Mouse (Mus musculus): ENCODE measurements at regions not wholly inside any gene's neighbourhood (a gene's known extent, or its start where the extent isn't known, plus 50 kb on each side); places are given as distances from the start of the nearest gene placed in this dataset.

DNA sequence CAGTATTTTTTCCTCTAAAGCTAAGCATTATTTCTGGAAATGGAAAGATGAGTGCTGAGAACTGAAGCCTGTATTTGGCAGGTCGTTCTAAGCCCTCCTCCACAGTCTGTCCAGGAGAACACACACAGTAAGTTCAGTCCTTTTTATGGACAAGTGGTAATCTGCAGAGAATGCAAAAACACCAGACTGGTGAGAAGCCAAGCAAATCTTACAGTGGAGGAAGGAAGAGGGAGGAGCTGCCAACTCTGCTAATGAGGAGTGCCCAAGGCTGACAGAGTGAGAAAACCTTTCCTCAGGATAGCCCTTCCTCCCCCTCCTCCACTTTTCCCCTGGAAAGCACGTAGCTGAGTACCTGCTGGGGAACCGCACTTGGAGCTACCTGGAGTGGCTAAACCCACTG lies 899.8 kb downstream of the 5730522E02Rik start:
- WGBS, result 43% methylated on average over 3 of the region's 3 CpGs
- Histone ChIP-seq H3K4me1 (replicated peaks; ENCODE audit: control insufficient read depth, insufficient read depth, low read length) (peaks cover 20% of the 10 kb centered on the region), H3K36me3 (ENCODE audit: control insufficient read depth, insufficient read depth) (no peaks in the 10 kb centered on the region), H3K4me2 (ENCODE audit: low read length) (no peak overlapping the region), H3K9ac (replicated peaks; ENCODE audit: low read depth, low read length) (no peak overlapping the region), H3K4me3 (replicated peaks; ENCODE audit: low read length) (no peak overlapping the region), H3K9me3 (ENCODE audit: control insufficient read depth, low read length) (no peaks in the 10 kb centered on the region), H3K27me3 (replicated peaks; ENCODE audit: control insufficient read depth, insufficient read depth, low read length) (no peaks in the 10 kb centered on the region), H3K27ac (ENCODE audit: low read length) (no peak overlapping the region)
- ATAC-seq, result peak; percentile 69

DNA sequence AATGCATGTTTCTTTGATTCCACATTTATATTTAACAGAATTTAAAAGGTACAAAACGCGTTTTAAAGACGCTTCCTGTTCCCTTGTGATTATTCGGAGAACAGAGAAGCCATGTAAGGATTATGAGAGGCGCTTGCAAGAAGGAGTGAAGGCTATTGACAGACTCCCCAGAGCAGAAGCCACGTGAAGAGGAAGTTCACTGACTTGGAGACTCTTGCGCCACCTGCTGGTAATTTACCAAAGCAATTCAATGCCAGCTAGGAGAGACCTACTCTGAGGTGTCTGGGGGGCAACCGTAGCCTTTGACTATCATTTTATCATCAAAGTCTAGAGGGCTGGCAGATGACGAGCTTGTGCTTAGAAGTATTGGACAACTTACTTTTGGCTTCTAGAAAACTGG lies 909.4 kb downstream of the 5730522E02Rik start:
- H3K27me3 ChIP-seq (replicated peaks; ENCODE audit: control insufficient read depth, insufficient read depth, low read length), result no peaks in the 10 kb centered on the region
- 23% methylated on average over 9 of the region's 9 CpGs for WGBS
- peak; percentile 68 for ATAC-seq
- H3K27ac ChIP-seq (ENCODE audit: low read length), result no peak overlapping the region
- no peak overlapping the region for H3K4me3 ChIP-seq (replicated peaks; ENCODE audit: low read length)
- H3K4me2 ChIP-seq (ENCODE audit: low read length), result no peak overlapping the region
- H3K4me1 ChIP-seq (replicated peaks; ENCODE audit: control insufficient read depth, insufficient read depth, low read length), result no peaks in the 10 kb centered on the region
- no peaks in the 10 kb centered on the region for H3K36me3 ChIP-seq (ENCODE audit: control insufficient read depth, insufficient read depth)
- H3K9ac ChIP-seq (replicated peaks; ENCODE audit: low read depth, low read length), result no peak overlapping the region
- H3K9me3 ChIP-seq (ENCODE audit: control insufficient read depth, low read length), result no peaks in the 10 kb centered on the region

DNA sequence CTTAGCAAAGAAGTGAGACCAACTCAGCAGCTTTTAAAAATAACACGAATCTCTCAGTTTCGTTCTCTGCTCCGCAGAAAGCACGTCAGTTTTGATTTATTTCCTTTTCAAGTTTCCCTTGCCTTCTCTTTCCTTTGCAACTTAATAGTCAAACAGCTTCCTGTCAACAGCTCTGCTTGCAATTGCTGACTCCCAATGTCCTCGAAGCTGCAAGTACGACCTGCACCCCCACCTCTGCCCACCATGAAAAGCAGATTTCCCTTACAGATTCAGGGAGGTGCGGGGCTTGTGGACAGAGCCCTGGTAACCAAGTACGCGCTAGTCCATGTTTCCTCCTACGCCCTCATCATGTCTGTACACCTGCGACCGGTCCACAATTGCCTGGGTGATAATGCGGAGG lies 922.2 kb downstream of the 5730522E02Rik start:
- Histone ChIP-seq H3K4me2 (ENCODE audit: low read length) (0 out of 2 replicates have a peak overlapping the region, but pooled peaks have one; percentile 11), H3K4me1 (replicated peaks; ENCODE audit: control insufficient read depth, insufficient read depth, low read length) (peaks cover 7% of the 10 kb centered on the region)
- 78% methylated on average over 13 of the region's 13 CpGs for WGBS

DNA sequence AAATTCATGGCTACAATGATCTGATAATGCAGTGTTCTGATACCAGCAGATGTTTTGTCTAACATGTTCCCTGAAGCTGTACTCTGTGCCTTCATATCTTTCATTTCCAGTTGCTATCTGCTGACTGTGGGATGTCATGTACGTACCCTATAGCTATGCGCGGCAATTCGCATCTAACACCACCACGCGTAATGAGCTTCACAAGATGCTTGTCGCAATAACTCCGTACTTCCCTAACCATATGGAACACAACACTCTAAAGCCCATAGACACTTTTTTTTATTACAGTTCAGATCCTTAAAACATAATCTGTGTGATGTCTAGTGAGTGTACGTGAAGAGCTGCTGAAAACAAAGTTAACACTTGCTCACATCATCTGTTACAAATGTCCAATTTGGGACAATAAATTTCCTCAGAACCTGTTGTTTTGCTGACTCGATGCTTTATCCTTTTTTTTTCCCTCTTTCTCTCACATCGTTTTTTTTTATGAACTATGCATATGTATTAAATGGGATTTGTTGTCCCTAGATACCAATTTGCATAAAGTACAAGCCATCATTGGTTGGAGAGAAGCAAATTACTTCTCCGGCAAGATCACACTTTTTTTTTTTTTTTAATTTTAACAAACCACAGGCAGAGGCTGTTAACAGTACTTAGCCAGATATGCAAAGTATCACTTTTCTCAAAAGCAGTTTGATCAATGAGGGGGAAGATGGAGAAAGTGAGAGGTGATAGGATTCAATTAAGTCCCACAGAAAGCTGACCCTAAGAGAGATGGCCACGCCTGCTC lies 922.9 kb downstream of the 5730522E02Rik start:
- no peak overlapping the region for H3K9ac ChIP-seq (replicated peaks; ENCODE audit: low read depth, low read length)
- no peaks in the 10 kb centered on the region for H3K27me3 ChIP-seq (replicated peaks; ENCODE audit: control insufficient read depth, insufficient read depth, low read length)
- H3K9me3 ChIP-seq (ENCODE audit: control insufficient read depth, low read length), result no peaks in the 10 kb centered on the region
- 61% methylated on average over 13 of the region's 13 CpGs for WGBS
- peak; percentile 88 for ATAC-seq
- H3K27ac ChIP-seq (ENCODE audit: low read length), result peak overlapping the region; percentile 0; the same call in 1 of the 2 replicates
- H3K4me1 ChIP-seq (replicated peaks; ENCODE audit: control insufficient read depth, insufficient read depth, low read length), result peaks cover 7% of the 10 kb centered on the region
- no peaks in the 10 kb centered on the region for H3K36me3 ChIP-seq (ENCODE audit: control insufficient read depth, insufficient read depth)
- H3K4me3 ChIP-seq (replicated peaks; ENCODE audit: low read length), result no peak overlapping the region
- H3K4me2 ChIP-seq (ENCODE audit: low read length), result 0 out of 2 replicates have a peak overlapping the region, but pooled peaks have one; percentile 3

More for the DNA sequence above, 922.2 kb downstream of the 5730522E02Rik start:
- H3K9me3 ChIP-seq (ENCODE audit: control insufficient read depth, low read length), result no peaks in the 10 kb centered on the region
- no peaks in the 10 kb centered on the region for H3K27me3 ChIP-seq (replicated peaks; ENCODE audit: control insufficient read depth, insufficient read depth, low read length)
- H3K36me3 ChIP-seq (ENCODE audit: control insufficient read depth, insufficient read depth), result no peaks in the 10 kb centered on the region
- no peak overlapping the region for H3K4me3 ChIP-seq (replicated peaks; ENCODE audit: low read length)
- no peak for ATAC-seq
- H3K27ac ChIP-seq (ENCODE audit: low read length), result peak overlapping the region; percentile 0; the same call in 1 of the 2 replicates
- no peak overlapping the region for H3K9ac ChIP-seq (replicated peaks; ENCODE audit: low read depth, low read length)

DNA sequence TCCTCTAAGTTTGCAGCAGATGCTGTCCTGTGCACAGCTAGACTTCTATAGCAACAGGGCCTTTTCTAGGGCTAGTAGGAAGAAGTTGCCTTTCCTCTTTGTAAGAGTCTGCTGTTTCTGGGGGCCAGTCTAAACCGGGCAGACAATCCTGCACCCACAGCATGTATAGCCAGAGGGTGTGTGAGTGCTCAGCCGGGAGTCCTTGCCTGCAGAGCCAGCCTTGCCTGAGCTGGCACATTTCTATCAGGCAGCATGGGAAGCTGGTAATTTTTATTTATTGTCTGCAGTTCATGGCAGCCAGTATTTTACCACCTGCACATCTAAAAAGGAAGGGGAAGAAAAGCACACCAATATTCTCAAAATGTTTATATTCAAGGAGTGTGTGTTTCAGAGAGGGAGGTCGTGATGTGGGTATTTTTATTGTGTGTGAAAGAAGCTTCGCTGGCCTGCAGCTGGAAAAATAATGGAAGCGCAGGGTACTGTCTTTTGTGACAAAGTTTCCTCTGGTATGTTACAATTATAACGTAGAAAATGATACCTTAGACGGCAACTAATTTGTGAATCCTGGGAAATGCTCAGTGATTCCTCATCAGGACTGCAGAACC lies 940.5 kb downstream of the 5730522E02Rik start:
- 0 out of 2 replicates have a peak overlapping the region, but pooled peaks have one; percentile 1 for H3K27ac ChIP-seq (ENCODE audit: low read length)
- peaks cover 4% of the 10 kb centered on the region for H3K9me3 ChIP-seq (ENCODE audit: control insufficient read depth, low read length)
- peaks cover 8% of the 10 kb centered on the region; the same call in 1 of the 2 replicates for H3K4me1 ChIP-seq (replicated peaks; ENCODE audit: control insufficient read depth, insufficient read depth, low read length)
- H3K36me3 ChIP-seq (ENCODE audit: control insufficient read depth, insufficient read depth), result no peaks in the 10 kb centered on the region
- no peak overlapping the region for H3K4me3 ChIP-seq (replicated peaks; ENCODE audit: low read length)
- no peak overlapping the region for H3K4me2 ChIP-seq (ENCODE audit: low read length)
- ATAC-seq, result peak; percentile 70
- H3K9ac ChIP-seq (replicated peaks; ENCODE audit: low read depth, low read length), result no peak overlapping the region
- WGBS, result 6% methylated on average over 7 of the region's 7 CpGs
- no peaks in the 10 kb centered on the region for H3K27me3 ChIP-seq (replicated peaks; ENCODE audit: control insufficient read depth, insufficient read depth, low read length)

DNA sequence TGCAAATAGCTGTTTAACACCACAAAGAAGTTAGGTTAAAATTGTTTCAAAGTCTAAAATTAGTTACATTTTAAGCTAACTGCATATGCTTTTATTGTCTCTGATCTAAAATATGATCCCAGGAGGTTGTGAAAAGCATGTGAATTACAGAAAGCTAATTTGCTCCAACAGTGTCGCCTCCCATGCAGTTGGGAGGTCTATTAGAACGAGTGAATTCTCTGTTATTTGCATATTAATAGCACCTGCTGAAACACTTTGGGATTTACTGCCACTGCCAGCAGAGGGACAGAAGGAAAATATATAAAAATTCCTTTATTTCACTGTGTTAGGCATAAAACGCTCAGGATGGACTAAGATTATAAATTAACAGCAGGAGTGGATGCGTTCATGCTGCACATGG lies 947.7 kb downstream of the 5730522E02Rik start:
- H3K9me3 ChIP-seq (ENCODE audit: control insufficient read depth, low read length), result peaks cover 4% of the 10 kb centered on the region
- no peak overlapping the region for H3K27ac ChIP-seq (ENCODE audit: low read length)
- no peak overlapping the region for H3K4me3 ChIP-seq (replicated peaks; ENCODE audit: low read length)
- no peak overlapping the region for H3K4me2 ChIP-seq (ENCODE audit: low read length)
- H3K4me1 ChIP-seq (replicated peaks; ENCODE audit: control insufficient read depth, insufficient read depth, low read length), result 0 out of 2 replicates have a peak, but pooled peaks cover 2% of the 10 kb centered on the region
- H3K9ac ChIP-seq (replicated peaks; ENCODE audit: low read depth, low read length), result no peak overlapping the region
- H3K36me3 ChIP-seq (ENCODE audit: control insufficient read depth, insufficient read depth), result no peaks in the 10 kb centered on the region
- 8% methylated on average over 4 of the region's 4 CpGs for WGBS
- ATAC-seq, result peak; percentile 43; the same call in 1 of the 2 replicates
- no peaks in the 10 kb centered on the region for H3K27me3 ChIP-seq (replicated peaks; ENCODE audit: control insufficient read depth, insufficient read depth, low read length)

DNA sequence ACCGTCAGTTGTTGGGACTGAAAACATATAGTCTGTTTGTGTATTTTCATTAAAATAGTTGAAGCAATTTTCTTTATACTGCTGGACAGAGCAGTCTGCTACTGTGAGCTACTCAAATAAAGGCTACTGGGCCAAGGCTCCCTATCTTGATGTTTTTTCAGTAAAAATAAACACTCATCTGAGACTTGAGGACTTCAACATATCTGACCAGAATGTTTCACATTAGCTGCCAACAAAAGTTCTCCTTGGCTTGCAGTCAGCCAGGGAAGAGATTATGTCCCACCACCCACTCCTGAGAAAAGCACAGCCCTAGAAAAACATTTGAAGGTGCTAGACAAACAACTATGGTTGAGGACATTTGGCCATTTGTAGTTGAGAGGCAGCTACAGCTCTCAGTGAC lies 950.9 kb downstream of the 5730522E02Rik start:
- 96% methylated on average over 1 of the region's 1 CpGs for WGBS
- no peaks in the 10 kb centered on the region for H3K27me3 ChIP-seq (replicated peaks; ENCODE audit: control insufficient read depth, insufficient read depth, low read length)
- 0 out of 2 replicates have a peak, but pooled peaks cover 2% of the 10 kb centered on the region for H3K4me1 ChIP-seq (replicated peaks; ENCODE audit: control insufficient read depth, insufficient read depth, low read length)
- H3K36me3 ChIP-seq (ENCODE audit: control insufficient read depth, insufficient read depth), result no peaks in the 10 kb centered on the region
- no peak overlapping the region for H3K4me2 ChIP-seq (ENCODE audit: low read length)
- H3K9ac ChIP-seq (replicated peaks; ENCODE audit: low read depth, low read length), result no peak overlapping the region
- no peak for ATAC-seq
- H3K9me3 ChIP-seq (ENCODE audit: control insufficient read depth, low read length), result no peaks in the 10 kb centered on the region
- no peak overlapping the region for H3K4me3 ChIP-seq (replicated peaks; ENCODE audit: low read length)
- no peak overlapping the region for H3K27ac ChIP-seq (ENCODE audit: low read length)

DNA sequence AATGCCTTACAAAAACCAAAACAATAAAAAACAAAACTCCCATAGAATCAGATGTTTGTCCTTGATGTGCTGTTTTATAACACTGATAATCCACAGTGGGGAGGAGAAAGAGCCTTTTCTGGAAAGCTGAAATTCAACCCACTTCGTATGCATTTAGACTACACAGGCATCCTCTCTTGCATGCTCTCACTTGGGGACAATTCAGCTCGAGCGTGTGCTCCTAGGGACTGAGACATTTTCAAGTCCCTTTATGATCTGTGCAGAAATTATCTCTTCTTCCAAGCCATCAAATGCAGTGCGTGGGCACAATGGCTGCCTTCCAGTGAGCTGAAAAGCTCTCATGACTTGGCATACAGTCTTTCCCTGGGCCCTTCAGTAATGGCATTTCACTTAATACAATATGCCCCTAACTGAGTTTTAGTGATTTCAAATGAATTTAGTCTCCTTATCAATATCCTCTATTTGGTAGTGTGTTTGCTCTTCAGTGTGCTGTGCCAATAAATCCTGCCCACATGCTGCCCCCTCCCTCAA lies 977.1 kb downstream of the 5730522E02Rik start:
- Histone ChIP-seq H3K4me3 (replicated peaks; ENCODE audit: low read length) (no peak overlapping the region), H3K27me3 (replicated peaks; ENCODE audit: control insufficient read depth, insufficient read depth, low read length) (no peaks in the 10 kb centered on the region), H3K9ac (replicated peaks; ENCODE audit: low read depth, low read length) (no peak overlapping the region), H3K4me1 (replicated peaks; ENCODE audit: control insufficient read depth, insufficient read depth, low read length) (peaks cover 3% of the 10 kb centered on the region; the same call in 1 of the 2 replicates), H3K4me2 (ENCODE audit: low read length) (no peak overlapping the region), H3K27ac (ENCODE audit: low read length) (no peak overlapping the region), H3K9me3 (ENCODE audit: control insufficient read depth, low read length) (no peaks in the 10 kb centered on the region), H3K36me3 (ENCODE audit: control insufficient read depth, insufficient read depth) (no peaks in the 10 kb centered on the region)
- ATAC-seq, result no peak
- WGBS, result 32% methylated on average over 4 of the region's 4 CpGs
